Mouse (Mus musculus): ENCODE results near the gene Ceacam19. TPM values are rescaled to one million over a fixed set of nuclear protein-coding genes. Genes with fewer than 3 reads are reported as not detected.

Ceacam19 gene
- total RNA-seq, 2 experiments from 2014 or later: not detected

DNA sequence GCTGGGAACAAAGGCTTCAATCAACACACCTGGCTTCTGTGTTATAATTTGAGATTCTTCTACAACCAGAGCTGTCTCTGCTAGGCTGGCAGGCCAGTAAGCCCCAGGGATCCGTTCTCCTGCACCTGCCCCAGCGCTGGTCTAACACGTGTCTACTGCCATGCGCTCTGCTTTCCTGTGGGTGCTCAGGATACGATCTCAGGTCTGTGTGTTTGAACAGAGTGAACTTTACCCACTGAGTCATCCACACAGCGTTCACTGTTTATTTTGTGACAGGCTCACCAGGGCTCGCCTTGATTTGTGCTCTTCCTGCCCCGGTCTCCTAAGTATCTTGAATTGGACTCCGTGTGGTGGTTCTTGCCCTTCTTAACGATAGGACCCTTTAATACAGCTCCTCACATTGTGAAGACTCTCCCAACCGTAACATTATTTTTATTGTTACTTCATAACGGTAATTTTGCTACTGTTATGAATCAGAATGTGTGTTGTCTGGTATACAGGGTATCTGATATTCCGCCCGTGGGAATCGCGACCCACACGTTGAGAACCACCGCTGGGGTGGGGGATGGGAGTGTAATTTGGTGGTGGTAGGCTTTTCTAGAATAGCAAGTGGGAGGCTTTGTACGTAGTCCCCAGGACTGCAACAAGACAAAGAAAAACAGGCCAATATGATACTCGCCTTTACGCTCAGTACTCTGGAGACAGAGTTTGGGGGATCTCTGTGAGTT, 45.9 kb downstream of the Ceacam19 start:
- DNase-seq (ENCODE audit: low spot score in 2 of 2): no peak

DNA sequence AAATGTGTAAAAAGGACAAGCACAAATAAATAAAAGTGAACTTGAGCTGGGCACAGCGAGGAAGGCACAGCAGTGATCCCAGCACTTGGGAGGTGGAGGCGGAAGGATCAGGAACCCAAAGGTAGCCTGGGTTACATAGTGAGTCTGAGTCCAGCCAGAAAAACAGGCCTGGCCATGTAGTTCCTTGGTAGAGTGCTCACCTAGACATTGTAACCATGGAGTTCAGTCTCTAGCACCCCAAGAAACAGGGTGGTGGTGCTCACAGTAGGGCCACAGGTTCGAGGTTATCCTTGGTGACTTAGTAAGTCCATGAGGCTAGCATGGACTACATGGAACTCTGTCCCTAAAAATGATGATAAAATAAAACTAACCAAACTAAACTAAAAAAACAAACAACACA, 46.8 kb downstream of the Ceacam19 start:
- DNase-seq (ENCODE audit: low spot score in 2 of 2): no peak

DNA sequence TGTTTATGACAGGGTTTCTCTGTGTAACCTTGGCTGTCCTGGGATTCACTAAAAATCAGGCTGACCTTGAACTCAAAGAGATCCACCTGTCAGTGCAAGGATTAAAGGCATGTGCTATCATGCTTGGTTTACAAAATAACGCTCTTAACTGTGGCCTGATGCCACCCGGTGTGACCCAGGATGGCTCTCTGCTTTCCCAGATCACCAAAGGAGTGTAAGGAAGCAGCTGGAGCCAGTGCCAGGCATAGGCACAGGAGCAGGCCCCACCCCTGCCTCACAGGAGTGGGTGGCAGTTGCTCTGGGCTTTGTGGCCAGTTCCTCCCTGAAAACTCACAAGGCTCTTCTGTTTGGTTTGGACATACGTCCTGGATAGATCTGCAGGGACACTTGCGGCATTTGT, 47.4 kb downstream of the Ceacam19 start:
- no peak for DNase-seq (ENCODE audit: low spot score in 2 of 2)

DNA sequence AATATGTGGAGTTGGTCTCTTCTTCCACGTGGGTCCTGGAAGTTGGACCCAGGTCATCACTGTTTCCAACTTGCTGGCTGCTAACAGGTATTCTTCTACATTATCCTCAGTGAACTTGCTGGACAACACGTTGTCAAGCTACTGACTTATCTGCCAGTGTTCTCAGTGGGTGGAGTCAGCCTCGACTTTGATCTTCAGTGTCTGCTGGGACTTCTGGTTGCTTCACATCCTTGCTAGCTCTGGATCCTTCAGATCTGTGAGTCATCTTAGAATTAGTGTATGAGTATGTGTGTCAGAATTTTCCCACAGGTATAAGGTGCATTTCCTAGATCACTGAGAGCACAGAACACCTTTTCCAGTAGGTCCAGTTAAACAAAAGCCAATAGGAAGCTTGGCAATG, 50.9 kb downstream of the Ceacam19 start:
- DNase-seq (ENCODE audit: low spot score in 2 of 2): no peak

DNA sequence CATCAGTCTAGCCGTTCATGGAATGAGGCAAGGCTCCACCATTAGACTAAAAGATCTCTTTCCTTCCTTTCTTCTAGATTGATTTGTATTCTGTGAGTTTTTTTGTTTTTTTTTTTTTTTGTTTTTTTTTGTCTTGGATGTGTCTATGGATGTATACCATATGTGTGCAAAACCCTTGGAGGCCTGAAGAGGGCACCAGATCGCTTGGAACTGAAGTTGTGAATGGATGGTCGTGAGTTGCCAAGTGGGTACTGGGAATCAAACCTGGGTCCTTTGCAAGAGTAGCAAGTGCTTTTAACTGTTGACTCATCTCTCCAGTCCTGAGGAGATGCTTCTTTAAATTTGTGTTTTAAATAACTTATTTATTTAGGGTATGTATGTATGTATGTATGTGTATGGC, 53.7 kb downstream of the Ceacam19 start:
- DNase-seq (ENCODE audit: low spot score in 2 of 2): no peak

DNA sequence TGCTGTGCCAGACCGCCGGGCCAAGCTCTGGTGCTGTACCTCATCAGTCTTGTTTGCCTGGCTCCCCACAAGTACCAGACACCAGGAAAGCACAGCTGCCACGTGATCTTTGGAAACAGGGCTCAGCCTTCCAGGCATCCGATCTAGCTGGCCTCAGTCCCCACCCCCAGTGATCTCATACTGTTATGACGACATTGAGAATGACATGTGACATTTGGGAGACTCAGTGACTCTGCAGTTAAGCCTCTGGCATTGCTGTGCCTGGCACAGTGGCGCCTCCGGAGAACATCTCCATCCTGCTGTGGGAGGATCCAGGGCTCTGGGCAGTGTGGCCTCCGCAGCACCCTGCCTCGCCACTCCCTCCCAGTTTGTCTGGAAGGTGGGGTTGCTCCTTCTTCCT, 55.9 kb downstream of the Ceacam19 start:
- DNase-seq (ENCODE audit: low spot score in 2 of 2): no peak

DNA sequence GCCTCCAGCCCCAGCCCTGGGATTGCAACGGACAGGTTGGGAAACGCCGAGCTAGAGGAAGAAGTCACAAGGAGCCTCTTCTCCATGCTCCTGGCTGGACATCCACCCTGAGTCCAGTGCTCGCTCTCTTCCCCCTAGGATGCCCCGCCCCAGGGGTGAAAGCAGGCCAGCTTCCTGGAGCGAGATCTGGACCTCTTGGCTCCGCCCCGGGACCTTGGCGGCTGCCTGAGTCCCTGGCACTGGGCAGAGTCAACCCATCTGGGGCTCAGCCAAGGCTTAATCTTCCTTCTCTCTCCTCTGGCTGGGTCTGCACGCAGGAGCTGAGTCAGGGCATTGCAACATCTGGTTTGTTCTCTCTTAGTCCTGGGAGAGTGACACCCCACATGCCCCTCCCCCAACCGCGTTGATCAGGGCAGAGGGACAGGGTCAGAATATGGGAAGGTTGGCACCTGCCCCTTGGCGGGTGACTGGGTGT, 57.0 kb downstream of the Ceacam19 start:
- DNase-seq (ENCODE audit: low spot score in 2 of 2): peak in 1 of 2 experiments; percentile 26

DNA sequence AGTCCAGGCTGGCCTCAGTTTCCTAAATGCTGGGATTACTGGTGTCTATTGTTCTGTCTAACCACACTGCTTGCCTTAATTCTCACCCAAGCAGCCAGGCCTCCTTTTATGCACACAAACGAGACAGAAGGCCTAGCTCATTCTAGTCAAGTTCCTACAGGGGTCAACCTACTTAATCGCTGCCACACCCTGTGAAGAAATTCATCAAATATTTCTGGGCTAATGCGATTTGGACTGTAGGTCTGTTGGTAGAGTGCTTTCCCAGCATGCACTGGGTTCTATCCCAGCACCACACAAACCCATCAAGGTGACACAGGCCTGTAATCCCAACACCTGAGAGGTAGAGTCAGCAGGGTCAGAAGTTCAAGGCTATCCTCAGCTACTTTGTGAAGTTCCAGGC, 58.1 kb downstream of the Ceacam19 start:
- DNase-seq (ENCODE audit: low spot score in 2 of 2): no peak

DNA sequence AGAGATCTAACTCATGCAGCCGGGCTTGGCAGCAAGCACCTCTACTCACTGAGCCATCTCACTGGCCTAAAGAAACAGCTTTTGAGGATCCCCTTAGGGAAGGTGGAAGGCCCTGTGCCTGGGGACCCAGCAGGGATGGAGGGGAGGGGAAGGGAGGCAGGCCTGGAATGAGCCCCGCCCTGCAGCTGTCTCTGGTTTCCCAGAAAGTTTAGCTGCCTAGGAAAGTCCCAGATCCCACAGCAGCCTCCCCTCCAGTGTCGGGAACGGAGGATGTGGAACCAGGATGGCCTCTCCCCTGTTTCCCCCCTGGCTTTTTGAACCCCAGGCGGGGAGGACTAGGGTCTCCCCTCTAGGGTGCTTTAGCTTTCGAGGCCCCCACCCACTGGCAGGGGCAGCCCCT, 61.0 kb downstream of the Ceacam19 start:
- no peak for DNase-seq (ENCODE audit: low spot score in 2 of 2)

Other genes with a start within 250 kb of the Ceacam19 start
- gene Clptm1, start 222.9 kb downstream of the Ceacam19 start, total RNA-seq (2021): 100 to 1,000 TPM; 140 to 143 TPM
- not detected for gene Apoc2, start 210.0 kb downstream of the Ceacam19 start, total RNA-seq (2021)
- gene Gm44805, start 206.5 kb downstream of the Ceacam19 start, total RNA-seq (2021): not detected
- not detected for gene Apoc4, start 206.5 kb downstream of the Ceacam19 start, total RNA-seq (2021)
- 1 to 10 TPM; 4.3 to 6.5 TPM for gene Apoc1, start 195.3 kb downstream of the Ceacam19 start, total RNA-seq (2021)
- gene Apoe, start 188.8 kb downstream of the Ceacam19 start, total RNA-seq (2021): 1,000 to 10,000 TPM; 2,438 to 2,580 TPM
- gene Tomm40, start 172.5 kb downstream of the Ceacam19 start, total RNA-seq (2021): 100 to 1,000 TPM; 113 to 115 TPM
- gene Nectin2, start 137.5 kb downstream of the Ceacam19 start, total RNA-seq (2021): 10 to 100 TPM; 22.2 to 22.3 TPM
- 10 to 100 TPM in 1 of 2 experiments, 1 to 10 TPM in 1; 7.2 to 10.6 TPM for gene Bcam, start 116.9 kb downstream of the Ceacam19 start, total RNA-seq (2021)
- not detected for gene Cblc, start 91.2 kb downstream of the Ceacam19 start, total RNA-seq (2021)
- under 1 TPM; 0.85 to 0.87 TPM for gene Bcl3, start 65.2 kb downstream of the Ceacam19 start, total RNA-seq (2021)
- gene Gm19345, start 36.0 kb downstream of the Ceacam19 start, total RNA-seq (2021): 1 to 10 TPM; 5.1 to 5.4 TPM
- gene Ceacam16, start 26.7 kb downstream of the Ceacam19 start, total RNA-seq (2021): not detected
- gene Pvr, start 33.2 kb upstream of the Ceacam19 start, total RNA-seq (2021): 10 to 100 TPM; 11.9 TPM
- not detected for gene Igsf23, start 62.8 kb upstream of the Ceacam19 start, total RNA-seq (2021)
- not detected for gene Ceacam20, start 77.4 kb upstream of the Ceacam19 start, total RNA-seq (2021)
- gene Nlrp9b, start 103.5 kb upstream of the Ceacam19 start, total RNA-seq (2021): not detected
- gene Vmn1r91, start 211.7 kb upstream of the Ceacam19 start, total RNA-seq (2021): not detected
- gene Gm16442, start 234.6 kb upstream of the Ceacam19 start, total RNA-seq (2021): not detected